Mouse (Mus musculus): ENCODE data around the gene Gabrp.

Gabrp gene

GRCm38 (mm10) chr11:33529576-33529975 lies 49.2 kb downstream of the Gabrp start:
- no peak for DNase-seq (ENCODE audit: low spot score)

DNA sequence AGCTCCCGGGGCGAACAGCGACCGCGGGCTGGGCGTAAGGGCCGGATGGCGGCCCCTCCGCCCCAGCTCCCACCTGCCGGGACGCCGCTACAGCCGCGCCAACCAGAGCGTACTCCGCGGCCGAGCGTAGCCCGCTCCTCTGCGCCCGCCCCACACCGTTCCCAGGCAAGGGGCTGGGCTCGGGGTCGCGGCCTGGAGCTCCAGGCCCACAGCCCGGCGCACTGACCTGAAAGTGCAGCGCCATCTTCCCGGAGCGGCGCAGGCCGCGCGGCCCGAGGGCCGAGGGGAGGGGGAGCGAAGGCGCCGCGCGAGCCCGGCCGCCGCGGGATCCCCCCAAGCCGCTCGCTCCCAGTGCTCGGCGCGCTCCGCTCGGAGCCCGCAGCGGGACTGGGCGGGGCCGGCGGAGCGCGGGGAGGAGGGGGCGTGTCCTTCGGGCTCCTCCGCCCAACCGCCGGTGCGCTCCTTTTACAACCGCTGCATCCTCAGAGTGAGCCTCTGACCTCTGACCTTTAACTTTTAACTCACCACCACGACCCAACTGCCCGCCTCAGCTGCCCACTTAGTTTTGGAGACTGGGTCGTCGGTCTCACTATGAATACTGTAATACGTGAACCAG lies 65.3 kb downstream of the Gabrp start, which contains the start of gene Ranbp17:
TSS of gene Ranbp17 (minus strand) at position 371 of the 616 bp plus-strand sequence.
- DNase-seq (ENCODE audit: low spot score), result peak; percentile 83

GRCm38 (mm10) chr11:33512854-33513375 lies 65.8 kb downstream of the Gabrp start:
- DNase-seq (ENCODE audit: low spot score), result peak; percentile 97

GRCm38 (mm10) chr11:33509401-33509800 lies 69.4 kb downstream of the Gabrp start:
- DNase-seq (ENCODE audit: low spot score), result no peak
